Mouse (Mus musculus): ENCODE results near the gene Tceanc2. TPM values are rescaled to one million over a fixed set of nuclear protein-coding genes. Genes with fewer than 3 reads are reported as not detected.

Gene Tceanc2
- total and polyA plus RNA-seq, 2 experiments from 2014 or later = 12.1 to 33.4 TPM

DNA sequence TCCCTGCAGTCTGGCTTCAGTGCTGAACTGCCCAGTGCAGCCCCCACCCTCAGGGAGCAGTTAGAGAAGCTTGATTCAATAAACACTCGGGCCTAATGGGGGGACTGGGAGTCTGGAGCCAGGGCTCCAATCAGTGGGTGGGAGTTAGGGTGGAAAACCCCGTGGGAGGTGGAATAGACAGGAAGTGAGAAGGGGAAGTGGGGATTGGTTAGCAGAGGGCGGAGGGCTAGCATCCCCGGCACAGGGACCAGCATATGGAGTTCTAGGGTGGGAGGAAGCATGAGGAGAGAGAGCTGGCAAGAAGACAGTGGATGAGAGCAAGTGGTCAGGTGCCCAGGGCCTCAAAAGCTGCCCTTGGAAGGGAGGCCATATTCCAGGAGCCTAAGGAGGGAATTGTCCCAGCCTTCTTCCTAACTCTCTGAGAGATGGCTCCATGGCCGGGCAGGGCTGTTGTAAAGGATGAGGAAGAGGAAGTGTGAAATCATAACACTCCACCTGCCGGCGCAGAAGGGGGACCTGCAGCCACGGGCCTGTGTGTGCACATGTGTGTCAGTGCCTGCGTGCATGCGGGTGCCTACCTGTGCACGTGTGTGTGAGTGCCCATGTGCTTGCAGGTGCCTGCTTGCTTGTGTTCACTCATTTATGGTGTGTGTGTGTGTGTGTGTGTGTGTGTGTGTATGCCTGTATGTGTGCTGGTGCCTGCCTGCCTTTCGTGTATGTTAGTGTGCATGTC, 34.5 kb upstream of the Tceanc2 start:
- Histone ChIP-seq H3K9ac (replicated peaks; ENCODE audit: low read length, poor library complexity, severe bottlenecking) (no peak overlapping the region), H3K4me3 (ENCODE audit: low read depth, low read length) (no peak overlapping the region), H3K4me2 (ENCODE audit: low read depth, low read length, poor library complexity, severe bottlenecking) (no peak overlapping the region), H3K4me1 (ENCODE audit: insufficient read depth, low read length) (no peaks in the 10 kb centered on the region), H3K27ac (ENCODE audit: low read depth, low read length) (no peak overlapping the region), H3K27me3 (ENCODE audit: insufficient read depth, low read length) (no peaks in the 10 kb centered on the region), H3K9me3 (ENCODE audit: low read length) (no peaks in the 10 kb centered on the region), H3K36me3 (ENCODE audit: insufficient read depth, low read length) (peaks cover 4% of the 10 kb centered on the region)
- TF ChIP-seq CTCF (IDR thresholded peaks at IDR 0.05) = no peak
- ATAC-seq (ENCODE audit: low FRiP score) = no peak
- no peak for DNase-seq (ENCODE audit: low spot score)
- WGBS = 80% methylated on average over 12 of the region's 12 CpGs

DNA sequence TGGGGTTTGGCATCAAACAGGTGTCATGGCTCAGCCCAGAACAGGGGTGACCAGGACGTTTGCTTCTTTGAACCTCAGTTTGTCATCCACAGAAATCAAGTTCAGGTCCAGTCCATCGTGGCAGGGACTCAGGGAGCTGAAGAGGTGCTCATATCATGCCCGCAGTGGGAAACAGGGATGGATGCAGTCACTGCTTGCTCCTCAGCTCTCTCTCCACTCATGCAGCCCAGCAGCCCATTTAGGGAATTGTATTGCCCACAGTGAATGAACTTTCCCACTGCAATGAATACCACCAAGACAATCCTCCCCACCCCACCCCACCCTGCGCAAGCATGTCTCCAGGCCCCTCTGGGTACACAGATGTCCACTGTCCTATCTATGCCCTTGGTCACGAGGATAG, 33.0 kb upstream of the Tceanc2 start:
- Histone ChIP-seq H3K4me1 (ENCODE audit: insufficient read depth, low read length) (no peaks in the 10 kb centered on the region), H3K27ac (ENCODE audit: low read depth, low read length) (no peak overlapping the region), H3K4me2 (ENCODE audit: low read depth, low read length, poor library complexity, severe bottlenecking) (no peak overlapping the region), H3K27me3 (ENCODE audit: insufficient read depth, low read length) (no peaks in the 10 kb centered on the region), H3K36me3 (ENCODE audit: insufficient read depth, low read length) (peaks cover 15% of the 10 kb centered on the region), H3K4me3 (ENCODE audit: low read depth, low read length) (no peak overlapping the region), H3K9me3 (ENCODE audit: low read length) (no peaks in the 10 kb centered on the region), H3K9ac (replicated peaks; ENCODE audit: low read length, poor library complexity, severe bottlenecking) (no peak overlapping the region)
- ATAC-seq (ENCODE audit: low FRiP score) = no peak
- no peak for TF ChIP-seq CTCF (IDR thresholded peaks at IDR 0.05)
- WGBS = 82% methylated on average over 5 of the region's 5 CpGs
- DNase-seq (ENCODE audit: low spot score) = no peak

DNA sequence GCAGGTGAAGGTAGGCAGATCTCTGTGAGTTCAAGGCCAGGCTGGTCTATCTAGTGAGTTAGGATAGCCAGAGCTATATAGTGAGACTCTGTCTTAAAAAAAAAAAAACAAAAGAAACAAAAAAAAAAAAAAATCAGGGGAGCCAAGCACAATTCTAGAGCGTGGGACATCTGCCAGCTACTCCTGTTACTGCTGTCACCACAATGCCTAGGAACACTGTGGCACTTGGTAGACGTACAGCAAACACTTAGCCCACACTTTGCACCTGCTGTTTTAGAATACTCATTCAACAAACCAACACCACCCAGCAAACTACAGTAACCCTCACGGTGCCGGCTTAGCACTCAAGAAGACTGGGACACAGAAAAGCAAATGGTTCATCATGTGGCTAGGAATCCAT, 32.5 kb upstream of the Tceanc2 start:
- H3K27ac ChIP-seq (ENCODE audit: low read depth, low read length) = no peak overlapping the region
- ATAC-seq (ENCODE audit: low FRiP score) = no peak
- no peak overlapping the region for H3K4me3 ChIP-seq (ENCODE audit: low read depth, low read length)
- H3K9ac ChIP-seq (replicated peaks; ENCODE audit: low read length, poor library complexity, severe bottlenecking) = no peak overlapping the region
- no peaks in the 10 kb centered on the region for H3K4me1 ChIP-seq (ENCODE audit: insufficient read depth, low read length)
- H3K4me2 ChIP-seq (ENCODE audit: low read depth, low read length, poor library complexity, severe bottlenecking) = no peak overlapping the region
- WGBS = 62% methylated on average over 4 of the region's 4 CpGs
- no peak for TF ChIP-seq CTCF (IDR thresholded peaks at IDR 0.05)
- DNase-seq (ENCODE audit: low spot score) = no peak
- no peaks in the 10 kb centered on the region for H3K27me3 ChIP-seq (ENCODE audit: insufficient read depth, low read length)
- H3K9me3 ChIP-seq (ENCODE audit: low read length) = no peaks in the 10 kb centered on the region
- H3K36me3 ChIP-seq (ENCODE audit: insufficient read depth, low read length) = peaks cover 15% of the 10 kb centered on the region

DNA sequence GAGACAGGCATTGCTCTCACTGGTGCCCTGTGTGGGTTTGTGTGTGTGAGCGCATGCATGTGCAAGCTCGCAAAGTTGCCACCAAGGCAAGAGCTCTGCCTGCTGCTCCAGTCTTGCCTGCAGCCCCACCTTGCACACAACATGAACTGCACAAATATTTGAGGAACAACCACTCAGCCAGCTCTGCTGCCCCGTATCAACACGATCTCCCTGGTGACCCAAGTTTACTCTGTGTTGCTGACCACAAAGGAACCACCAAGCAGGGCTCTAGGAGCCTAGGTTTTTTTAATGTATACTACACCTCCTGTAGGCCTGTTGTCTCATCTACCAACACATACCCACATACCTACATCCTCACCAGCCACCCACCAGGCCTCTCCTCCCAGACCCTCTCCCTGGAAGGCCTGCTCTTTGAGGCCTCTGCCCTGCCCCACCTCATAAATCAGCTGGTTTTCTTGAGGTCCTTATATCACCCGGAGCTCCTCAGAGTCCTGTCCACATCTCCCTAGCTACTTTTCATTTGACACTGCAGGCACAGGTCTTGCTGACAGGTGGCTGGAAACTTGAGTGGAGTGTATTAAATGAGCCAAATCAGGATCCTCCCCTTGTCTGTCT, 31.7 kb upstream of the Tceanc2 start:
- Histone ChIP-seq H3K9ac (replicated peaks; ENCODE audit: low read length, poor library complexity, severe bottlenecking) (no peak overlapping the region), H3K27me3 (ENCODE audit: insufficient read depth, low read length) (no peaks in the 10 kb centered on the region), H3K4me1 (ENCODE audit: insufficient read depth, low read length) (no peaks in the 10 kb centered on the region), H3K27ac (ENCODE audit: low read depth, low read length) (no peak overlapping the region), H3K4me3 (ENCODE audit: low read depth, low read length) (no peak overlapping the region), H3K36me3 (ENCODE audit: insufficient read depth, low read length) (peaks cover 18% of the 10 kb centered on the region), H3K4me2 (ENCODE audit: low read depth, low read length, poor library complexity, severe bottlenecking) (no peak overlapping the region), H3K9me3 (ENCODE audit: low read length) (no peaks in the 10 kb centered on the region)
- no peak for ATAC-seq (ENCODE audit: low FRiP score)
- DNase-seq (ENCODE audit: low spot score) = no peak
- TF ChIP-seq CTCF (IDR thresholded peaks at IDR 0.05) = no peak
- 85% methylated on average over 5 of the region's 5 CpGs for WGBS

GRCm38 (mm10) chr4:107208880-107209279, 30.0 kb upstream of the Tceanc2 start, which contains the start of gene Ldlrad1:
Ldlrad1 (plus strand) TSS chr4:107209180.
- Histone ChIP-seq H3K4me1 (ENCODE audit: insufficient read depth, low read length) (no peaks in the 10 kb centered on the region), H3K4me2 (ENCODE audit: low read depth, low read length, poor library complexity, severe bottlenecking) (no peak within 1 kb of the TSS), H3K27ac (ENCODE audit: low read depth, low read length) (no peak within 1 kb of the TSS), H3K9me3 (ENCODE audit: low read length) (no peaks in the 10 kb centered on the region), H3K9ac (replicated peaks; ENCODE audit: low read length, poor library complexity, severe bottlenecking) (no peak within 1 kb of the TSS), H3K27me3 (ENCODE audit: insufficient read depth, low read length) (no peaks in the 10 kb centered on the region), H3K4me3 (ENCODE audit: low read depth, low read length) (no peak within 1 kb of the TSS), H3K36me3 (ENCODE audit: insufficient read depth, low read length) (peaks cover 32% of the 10 kb centered on the region)
- DNase-seq (ENCODE audit: low spot score) (no peak), ATAC-seq (ENCODE audit: low FRiP score) (no peak)
- 94% methylated on average over 3 of the region's 3 CpGs for WGBS
- TF ChIP-seq CTCF (IDR thresholded peaks at IDR 0.05) = no peak

DNA sequence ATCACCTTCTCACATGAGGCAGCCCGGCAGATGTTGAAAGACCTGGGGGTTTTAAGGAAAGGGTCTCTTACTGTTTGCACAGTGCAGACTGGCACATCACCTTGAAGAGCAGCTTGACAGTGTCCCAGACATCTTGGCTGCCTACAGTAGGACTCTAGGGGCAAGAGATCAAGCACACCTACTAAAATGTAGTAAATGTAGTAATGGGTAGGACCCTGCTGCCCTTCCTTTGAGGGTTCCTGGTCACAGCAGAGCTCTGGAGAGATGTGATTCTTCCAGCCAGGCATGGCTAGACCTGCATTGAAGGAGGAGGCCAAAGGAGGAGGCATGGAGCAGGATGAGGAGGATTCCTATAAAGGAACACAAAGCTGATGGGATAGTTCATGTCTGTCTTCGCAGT, 28.1 kb upstream of the Tceanc2 start:
- ATAC-seq (ENCODE audit: low FRiP score) (no peak), DNase-seq (ENCODE audit: low spot score) (no peak)
- WGBS = 98% methylated on average over 2 of the region's 2 CpGs
- Histone ChIP-seq H3K4me1 (ENCODE audit: insufficient read depth, low read length) (no peaks in the 10 kb centered on the region), H3K9ac (replicated peaks; ENCODE audit: low read length, poor library complexity, severe bottlenecking) (no peak overlapping the region), H3K27me3 (ENCODE audit: insufficient read depth, low read length) (no peaks in the 10 kb centered on the region), H3K4me2 (ENCODE audit: low read depth, low read length, poor library complexity, severe bottlenecking) (no peak overlapping the region), H3K4me3 (ENCODE audit: low read depth, low read length) (no peak overlapping the region), H3K9me3 (ENCODE audit: low read length) (no peaks in the 10 kb centered on the region), H3K36me3 (ENCODE audit: insufficient read depth, low read length) (peaks cover 42% of the 10 kb centered on the region), H3K27ac (ENCODE audit: low read depth, low read length) (no peak overlapping the region)
- TF ChIP-seq CTCF (IDR thresholded peaks at IDR 0.05) = no peak

Measured in midbrain, postnatal 0 days (tissue).